Mouse (Mus musculus) CH12.LX (cell line): ENCODE measurements at regions not wholly inside any gene's neighbourhood (a gene's known extent, or its start where the extent isn't known, plus 50 kb on each side); places are given as distances from the start of the nearest gene placed in this dataset.

ENCODE experiments used
- CHD1 ChIP-seq: IDR thresholded peaks from 2 replicates; pipeline ENCODE4 v1.6.1; 2012; ENCODE audit warnings: low read depth, low read length, improper control_type of control experiment, inconsistent platforms
- CTCF ChIP-seq, 2 experiments: IDR thresholded peaks in 1 of 2; conservative IDR thresholded peaks in 1 of 2; 2 replicates each; pipeline ENCODE4 v1.5.1; 2011 to 2012; ENCODE audit warnings: low read depth in 2 of 2, low read length in 2 of 2, improper control_type of control experiment in 1 of 2, inconsistent platforms in 1 of 2, mild to moderate bottlenecking in 1 of 2, moderate library complexity in 1 of 2
- E2F4 ChIP-seq: IDR thresholded peaks from 2 replicates; pipeline ENCODE4 v1.6.1; 2011; ENCODE audit warnings: low read depth, low read length, improper control_type of control experiment; ENCODE audit not compliant: insufficient replicate concordance
- GABPA ChIP-seq: IDR thresholded peaks from 2 replicates; pipeline ENCODE4 v1.6.1; 2012; ENCODE audit warnings: low read depth, low read length, improper control_type of control experiment, inconsistent platforms; ENCODE audit not compliant: insufficient replicate concordance
- HCFC1 ChIP-seq: IDR thresholded peaks from 2 replicates; pipeline ENCODE4 v1.6.1; 2012; ENCODE audit warnings: low read depth, mild to moderate bottlenecking, inconsistent platforms, low read length, improper control_type of control experiment
- IRF4 ChIP-seq: IDR thresholded peaks from 2 replicates; pipeline ENCODE4 v1.6.1; 2014; ENCODE audit warnings: low read depth, mild to moderate bottlenecking, inconsistent platforms, low read length, improper control_type of control experiment
- MEF2A ChIP-seq: IDR thresholded peaks from 2 replicates; pipeline ENCODE4 v1.6.1; 2014; ENCODE audit warnings: low read depth, mild to moderate bottlenecking, inconsistent platforms, low read length, improper control_type of control experiment, borderline replicate concordance
- MYC ChIP-seq: IDR thresholded peaks from 2 replicates; pipeline ENCODE4 v1.6.1; 2011; ENCODE audit warnings: low read depth, mild to moderate bottlenecking, improper control_type of control experiment, low read length
- NELFE ChIP-seq: IDR thresholded peaks from 2 replicates; pipeline ENCODE4 v1.6.1; 2011; ENCODE audit warnings: low read depth, low read length, improper control_type of control experiment
- POLR2A ChIP-seq: IDR thresholded peaks from 2 replicates; pipeline ENCODE4 v1.6.1; 2011; ENCODE audit warnings: low read depth, mild to moderate bottlenecking, improper control_type of control experiment, low read length
- SIN3A ChIP-seq: IDR thresholded peaks from 2 replicates; pipeline ENCODE4 v1.6.1; 2012; ENCODE audit warnings: low read length, improper control_type of control experiment, inconsistent platforms
- TCF12 ChIP-seq: IDR thresholded peaks from 2 replicates; pipeline ENCODE4 v1.6.1; 2014; ENCODE audit warnings: low read depth, mild to moderate bottlenecking, inconsistent platforms, low read length, improper control_type of control experiment
- ZC3H11A ChIP-seq: IDR thresholded peaks from 2 replicates; pipeline ENCODE4 v1.6.1; 2012; ENCODE audit warnings: low read depth, mild to moderate bottlenecking, inconsistent platforms, low read length, improper control_type of control experiment
- ZKSCAN1 ChIP-seq: IDR thresholded peaks from 2 replicates; pipeline ENCODE4 v1.6.1; 2012; ENCODE audit warnings: low read depth, inconsistent platforms, low read length, improper control_type of control experiment, borderline replicate concordance

GRCm38 (mm10) chr11:112615629-112616028, 166.4 kb upstream of the Sox9 start:
- TF ChIP-seq ZC3H11A (no peak), IRF4 (no peak), ZKSCAN1 (no peak), MEF2A (no peak), CTCF (conservative IDR thresholded peaks at IDR 0.05 in 1 of 2, IDR thresholded peaks at IDR 0.05 in 1 of 2; ENCODE audit: low read depth in 2 of 2, low read length in 2 of 2) (no peak), POLR2A (no peak), MYC (no peak), E2F4 (no peak), SIN3A (no peak), NELFE (no peak), TCF12 (no peak), HCFC1 (no peak), GABPA (no peak), CHD1 (no peak)
